Comparison of ENCODE assay signal across 8 mouse cellular contexts in genomic region chr1:138617279-138618011, GRCm38 (mm10). TPM values are rescaled to one million over a fixed set of nuclear protein-coding genes. Genes with fewer than 3 reads are reported as not detected.
DNase-seq lines count a peak whose midpoint lies in the region; ATAC-seq and TF ChIP-seq lines count a peak whose summit lies in the region.

No protein-coding gene starts in this region.

- intact Hi-C loops in left cerebral cortex, postnatal 25 days (cut with DNase I) = loop anchor here (5.0 to 10.0 kb wide), 2 partner anchors 120 to 483 kb away; no protein-coding TSS in a partner anchor

- no peak for ATAC-seq in heart, embryonic 16.5 days (replicated peaks; ENCODE audit: extremely low read depth, insufficient read depth, low FRiP score)
- ATAC-seq in liver, embryonic 12.5 days = peak; percentile 5

- H3K4me3 ChIP-seq in kidney, adult 2 months (ENCODE audit: insufficient read depth, low read depth, low read length) = peak overlapping the region; percentile 51
- H3K4me3 ChIP-seq in bone marrow macrophage, adult 2 months (ENCODE audit: insufficient read depth, low read length) = peak overlapping the region; percentile 76
- H3K4me3 ChIP-seq in heart, embryonic 16.5 days (ENCODE audit: low read length) = peak overlapping the region; percentile 86
- peak overlapping the region; percentile 92 for H3K4me3 ChIP-seq in liver, embryonic 12.5 days

- peak overlapping the region; percentile 92 for H3K4me2 ChIP-seq in heart, embryonic 16.5 days (ENCODE audit: low read depth, low read length)
- H3K4me2 ChIP-seq in liver, embryonic 12.5 days = peak overlapping the region; percentile 92

- H3K27me3 ChIP-seq in kidney, adult 2 months (replicated peaks; ENCODE audit: control insufficient read depth, insufficient read depth, low read length) = no peaks in the 10 kb centered on the region
- H3K27me3 ChIP-seq in heart, embryonic 16.5 days (ENCODE audit: control insufficient read depth, insufficient read depth, low read length) = no peaks in the 10 kb centered on the region
- H3K27me3 ChIP-seq in liver, embryonic 12.5 days (replicated peaks) = no peaks in the 10 kb centered on the region

- no peaks in the 10 kb centered on the region for H3K9me3 ChIP-seq in heart, embryonic 16.5 days (replicated peaks; ENCODE audit: control insufficient read depth, low read length)
- H3K9me3 ChIP-seq in liver, embryonic 12.5 days (replicated peaks) = no peaks in the 10 kb centered on the region

- peak overlapping the region; percentile 40 for H3K9ac ChIP-seq in heart, embryonic 16.5 days (ENCODE audit: low read length)
- H3K9ac ChIP-seq in liver, embryonic 12.5 days = peak overlapping the region; percentile 68

- H3K36me3 ChIP-seq in kidney, adult 2 months (ENCODE audit: control insufficient read depth, insufficient read depth, low read length) = no peaks in the 10 kb centered on the region
- no peaks in the 10 kb centered on the region for H3K36me3 ChIP-seq in heart, embryonic 16.5 days (ENCODE audit: control insufficient read depth, insufficient read depth)
- H3K36me3 ChIP-seq in liver, embryonic 12.5 days = no peaks in the 10 kb centered on the region

- TF ChIP-seq CTCF in kidney, adult 2 months (conservative IDR thresholded peaks at IDR 0.05; ENCODE audit: insufficient read depth, insufficient read length, low read depth, low read length) = no peak
- TF ChIP-seq CTCF in bone marrow macrophage, adult 2 months (IDR thresholded peaks at IDR 0.05; ENCODE audit: low read depth, low read length) = no peak

- peak; percentile 24 for DNase-seq in kidney, adult 2 months
- no peak for DNase-seq in kidney, adult 18-20 months
- no peak for DNase-seq in thymus, postnatal 25 days
- no peak for DNase-seq in cerebellum, adult 8-10 months
- no peak for DNase-seq in left cerebral cortex, postnatal 25 days (ENCODE audit: low spot score in 2 of 2)

- TF ChIP-seq POLR2A in kidney, adult 2 months (IDR thresholded peaks at IDR 0.05; ENCODE audit: low read depth, low read length) = no peak
- no peak for TF ChIP-seq POLR2A in bone marrow macrophage, adult 2 months (IDR thresholded peaks at IDR 0.05; ENCODE audit: borderline replicate concordance, low read depth, low read length)

- H3K4me1 ChIP-seq in kidney, adult 2 months (ENCODE audit: control insufficient read depth, insufficient read depth, low read length) = peaks cover 30% of the 10 kb centered on the region
- peaks cover 36% of the 10 kb centered on the region for H3K4me1 ChIP-seq in bone marrow macrophage, adult 2 months (ENCODE audit: control insufficient read depth, insufficient read depth, low read length)
- H3K4me1 ChIP-seq in heart, embryonic 16.5 days (ENCODE audit: control insufficient read depth, insufficient read depth, low read length) = peaks cover 24% of the 10 kb centered on the region
- H3K4me1 ChIP-seq in liver, embryonic 12.5 days = peaks cover 29% of the 10 kb centered on the region

- WGBS in kidney, adult 2 months = 2% methylated on average over 17 of the region's 17 CpGs
- WGBS in heart, embryonic 16.5 days = 12% methylated on average over 17 of the region's 17 CpGs
- WGBS in liver, embryonic 12.5 days (ENCODE audit: insufficient replicate concordance) = 25% methylated on average over 17 of the region's 17 CpGs

- peak overlapping the region; percentile 64 for H3K27ac ChIP-seq in kidney, adult 2 months (ENCODE audit: insufficient read depth, low read depth, low read length)
- H3K27ac ChIP-seq in bone marrow macrophage, adult 2 months (ENCODE audit: insufficient read depth, low read depth, low read length) = peak overlapping the region; percentile 88
- H3K27ac ChIP-seq in heart, embryonic 16.5 days (ENCODE audit: low read length) = peak overlapping the region; percentile 99
- H3K27ac ChIP-seq in liver, embryonic 12.5 days = peak overlapping the region; percentile 97

RNA-seq across cellular contexts. Expression of gene Nek7, which starts 2.5 kb away (rescaled TPM):
- polyA plus RNA-seq in kidney, adult 2 months (2012; rRNA removed) = 14.6 and 17.1 TPM in 2 replicates
- polyA plus RNA-seq in bone marrow macrophage, adult 2 months (2012; ENCODE audit: insufficient read depth, insufficient read length, missing spikeins) = 78.1 and 79.1 TPM in 2 replicates
- 43.7 and 47.8 TPM in 2 replicates for polyA plus RNA-seq in heart, embryonic 16.5 days (2015; fragmentation: Nextera tagmentation; extraction: Ambion mirVana)
- 22.2 TPM in 2 replicates for polyA plus RNA-seq in liver, embryonic 12.5 days (2016; fragmentation: Nextera tagmentation; extraction: Ambion mirVana)
- total RNA-seq in left cerebral cortex, postnatal 25 days (2021) = 10 to 100 TPM; 31.0 to 31.3 TPM
